Mouse (Mus musculus): ENCODE results near the gene Ppia. TPM values are rescaled to one million over a fixed set of nuclear protein-coding genes. Genes with fewer than 3 reads are reported as not detected.

The Ppia gene
- total and polyA plus RNA-seq, 3 experiments: 196 to 3,073 (median 2,027) TPM

- DNase-seq (ENCODE audit: low spot score): no peak
Observed at GRCm38 (mm10) chr11:6436442-6436841, 21.2 kb downstream of the Ppia start.

GRCm38 (mm10) chr11:6437667-6438066 is 22.4 kb downstream of the Ppia start:
- H3K9me3 ChIP-seq (replicated peaks): no peaks in the 10 kb centered on the region
- no peak for TF ChIP-seq POLR2AphosphoS5 (IDR thresholded peaks at IDR 0.05; ENCODE audit: insufficient replicate concordance, low read depth, low read length)
- no peak for TF ChIP-seq GATA1 (IDR thresholded peaks at IDR 0.05; ENCODE audit: borderline replicate concordance, low read length)
- TF ChIP-seq TAL1 (conservative IDR thresholded peaks at IDR 0.05; ENCODE audit: low read depth, low read length): no peak
- no peak for TF ChIP-seq GATA2 (IDR thresholded peaks at IDR 0.05; ENCODE audit: borderline replicate concordance, low read depth, low read length)
- TF ChIP-seq CTCF (IDR thresholded peaks at IDR 0.05; ENCODE audit: low read depth, low read length): no peak
- H3K27me3 ChIP-seq (ENCODE audit: insufficient read depth, low read length): no peaks in the 10 kb centered on the region
- no peaks in the 10 kb centered on the region; the same call in 1 of the 2 replicates for H3K4me1 ChIP-seq (ENCODE audit: insufficient read depth, low read depth, low read length)
- ATAC-seq (ENCODE audit: extremely low read depth, insufficient number of reproducible peaks, low FRiP score, poor library complexity, severe bottlenecking): no peak
- H3K36me3 ChIP-seq (replicated peaks): peaks cover 68% of the 10 kb centered on the region
- H3K4me3 ChIP-seq (ENCODE audit: low read depth, low read length): no peak overlapping the region
- no peak for DNase-seq (ENCODE audit: low spot score)

More at GRCm38 (mm10) chr11:6436442-6436841, 21.2 kb downstream of the Ppia start:
- H3K9me3 ChIP-seq (replicated peaks): no peaks in the 10 kb centered on the region
- no peaks in the 10 kb centered on the region; the same call in 1 of the 2 replicates for H3K4me1 ChIP-seq (ENCODE audit: insufficient read depth, low read depth, low read length)
- H3K27me3 ChIP-seq (ENCODE audit: insufficient read depth, low read length): no peaks in the 10 kb centered on the region
- H3K4me3 ChIP-seq (ENCODE audit: low read depth, low read length): no peak overlapping the region
- no peak for ATAC-seq (ENCODE audit: extremely low read depth, insufficient number of reproducible peaks, low FRiP score, poor library complexity, severe bottlenecking)
- H3K36me3 ChIP-seq (replicated peaks): peaks cover 79% of the 10 kb centered on the region
- TF ChIP-seq CTCF (IDR thresholded peaks at IDR 0.05; ENCODE audit: low read depth, low read length) (no peak), TAL1 (conservative IDR thresholded peaks at IDR 0.05; ENCODE audit: low read depth, low read length) (no peak), POLR2AphosphoS5 (IDR thresholded peaks at IDR 0.05; ENCODE audit: insufficient replicate concordance, low read depth, low read length) (no peak), GATA1 (IDR thresholded peaks at IDR 0.05; ENCODE audit: borderline replicate concordance, low read length) (no peak), GATA2 (IDR thresholded peaks at IDR 0.05; ENCODE audit: borderline replicate concordance, low read depth, low read length) (no peak)

GRCm38 (mm10) chr11:6440171-6440570 is 24.9 kb downstream of the Ppia start:
- peaks cover 10% of the 10 kb centered on the region for H3K4me1 ChIP-seq (ENCODE audit: insufficient read depth, low read depth, low read length)
- no peak for TF ChIP-seq POLR2AphosphoS5 (IDR thresholded peaks at IDR 0.05; ENCODE audit: insufficient replicate concordance, low read depth, low read length)
- TF ChIP-seq TAL1 (conservative IDR thresholded peaks at IDR 0.05; ENCODE audit: low read depth, low read length): no peak
- TF ChIP-seq GATA1 (IDR thresholded peaks at IDR 0.05; ENCODE audit: borderline replicate concordance, low read length): no peak
- TF ChIP-seq CTCF (IDR thresholded peaks at IDR 0.05; ENCODE audit: low read depth, low read length): no peak
- TF ChIP-seq GATA2 (IDR thresholded peaks at IDR 0.05; ENCODE audit: borderline replicate concordance, low read depth, low read length): no peak
- no peaks in the 10 kb centered on the region for H3K9me3 ChIP-seq (replicated peaks)
- ATAC-seq (ENCODE audit: extremely low read depth, insufficient number of reproducible peaks, low FRiP score, poor library complexity, severe bottlenecking): no peak
- peaks cover 42% of the 10 kb centered on the region for H3K36me3 ChIP-seq (replicated peaks)
- no peak for DNase-seq (ENCODE audit: low spot score)
- H3K27me3 ChIP-seq (ENCODE audit: insufficient read depth, low read length): no peaks in the 10 kb centered on the region
- H3K4me3 ChIP-seq (ENCODE audit: low read depth, low read length): no peak overlapping the region

- DNase-seq (ENCODE audit: low spot score): no peak
- Histone ChIP-seq H3K36me3 (replicated peaks) (peaks cover 22% of the 10 kb centered on the region), H3K4me3 (ENCODE audit: low read depth, low read length) (no peak overlapping the region), H3K27me3 (ENCODE audit: insufficient read depth, low read length) (peaks cover 3% of the 10 kb centered on the region; the same call in 1 of the 2 replicates), H3K9me3 (replicated peaks) (no peaks in the 10 kb centered on the region), H3K4me1 (ENCODE audit: insufficient read depth, low read depth, low read length) (peaks cover 20% of the 10 kb centered on the region)
- no peak for ATAC-seq (ENCODE audit: extremely low read depth, insufficient number of reproducible peaks, low FRiP score, poor library complexity, severe bottlenecking)
- no peak for TF ChIP-seq TAL1 (conservative IDR thresholded peaks at IDR 0.05; ENCODE audit: low read depth, low read length)
- TF ChIP-seq GATA1 (IDR thresholded peaks at IDR 0.05; ENCODE audit: borderline replicate concordance, low read length): no peak
- no peak for TF ChIP-seq POLR2AphosphoS5 (IDR thresholded peaks at IDR 0.05; ENCODE audit: insufficient replicate concordance, low read depth, low read length)
- TF ChIP-seq CTCF (IDR thresholded peaks at IDR 0.05; ENCODE audit: low read depth, low read length): no peak
- TF ChIP-seq GATA2 (IDR thresholded peaks at IDR 0.05; ENCODE audit: borderline replicate concordance, low read depth, low read length): no peak
Observed at GRCm38 (mm10) chr11:6442566-6442965, 27.3 kb downstream of the Ppia start.

DNA sequence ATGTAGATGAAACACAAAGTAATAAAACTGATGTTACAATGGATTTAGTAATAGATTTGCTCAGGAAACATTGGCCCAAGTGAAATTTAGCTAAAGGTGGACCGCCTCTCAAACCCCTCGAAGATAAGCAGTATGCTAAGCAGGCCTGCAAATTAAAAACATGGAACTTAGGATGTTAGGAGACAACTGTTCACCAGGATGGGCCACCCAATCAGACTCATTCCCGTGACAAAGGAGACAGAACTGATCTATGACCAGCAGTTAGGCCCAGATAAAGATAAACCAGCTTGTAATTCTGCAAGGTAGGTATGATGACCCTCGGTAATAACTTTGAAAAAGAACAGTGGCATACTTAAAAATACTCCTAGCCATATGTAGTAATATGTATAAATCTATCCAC is 27.9 kb downstream of the Ppia start:
- H3K4me1 ChIP-seq (ENCODE audit: insufficient read depth, low read depth, low read length): peaks cover 20% of the 10 kb centered on the region
- H3K27me3 ChIP-seq (ENCODE audit: insufficient read depth, low read length): peaks cover 4% of the 10 kb centered on the region; the same call in 1 of the 2 replicates
- DNase-seq (ENCODE audit: low spot score) (no peak), ATAC-seq (ENCODE audit: extremely low read depth, insufficient number of reproducible peaks, low FRiP score, poor library complexity, severe bottlenecking) (no peak)
- H3K4me3 ChIP-seq (ENCODE audit: low read depth, low read length): peak overlapping the region; percentile 76
- H3K9me3 ChIP-seq (replicated peaks): no peaks in the 10 kb centered on the region
- no peak for TF ChIP-seq GATA2 (IDR thresholded peaks at IDR 0.05; ENCODE audit: borderline replicate concordance, low read depth, low read length)
- H3K36me3 ChIP-seq (replicated peaks): peaks cover 17% of the 10 kb centered on the region

- Histone ChIP-seq H3K27me3 (ENCODE audit: insufficient read depth, low read length) (peaks cover 4% of the 10 kb centered on the region; the same call in 1 of the 2 replicates), H3K4me3 (ENCODE audit: low read depth, low read length) (peak overlapping the region; percentile 76), H3K4me1 (ENCODE audit: insufficient read depth, low read depth, low read length) (peaks cover 20% of the 10 kb centered on the region), H3K36me3 (replicated peaks) (peaks cover 15% of the 10 kb centered on the region), H3K9me3 (replicated peaks) (no peaks in the 10 kb centered on the region)
- no peak for DNase-seq (ENCODE audit: low spot score)
- ATAC-seq (ENCODE audit: extremely low read depth, insufficient number of reproducible peaks, low FRiP score, poor library complexity, severe bottlenecking): no peak
- TF ChIP-seq GATA2 (IDR thresholded peaks at IDR 0.05; ENCODE audit: borderline replicate concordance, low read depth, low read length) (no peak), CTCF (IDR thresholded peaks at IDR 0.05; ENCODE audit: low read depth, low read length) (no peak), POLR2AphosphoS5 (IDR thresholded peaks at IDR 0.05; ENCODE audit: insufficient replicate concordance, low read depth, low read length) (no peak), GATA1 (IDR thresholded peaks at IDR 0.05; ENCODE audit: borderline replicate concordance, low read length) (no peak), TAL1 (conservative IDR thresholded peaks at IDR 0.05; ENCODE audit: low read depth, low read length) (no peak)
Observed at GRCm38 (mm10) chr11:6443727-6444076, 28.5 kb downstream of the Ppia start.

Data from G1E (cell line).